9 mouse cellular contexts compared by ENCODE assay signal in genomic region chr19:59457951-59458742, GRCm38 (mm10). TPM values are rescaled to one million over a fixed set of nuclear protein-coding genes. Genes with fewer than 3 reads are reported as not detected.
A peak's percentile ranks its signal among the peaks of the same experiment; 100 is the strongest.
DNase-seq lines count a peak whose midpoint lies in the region; ATAC-seq and TF ChIP-seq lines count a peak whose summit lies in the region.
"Had no signal": no experiment of that assay in that cellular context is flagged by ENCODE, and none has a peak within 500 bp of the region (broad histone marks: within the 10 kb centered on the region; RNA-seq: fewer than 3 reads in every experiment).

Gene Emx2, plus strand, starts transcription at chr19:59458372.

- H3K4me1 ChIP-seq in E14TG2a.4 (replicated peaks; ENCODE audit: low read depth, low read length): peaks cover 31% of the 10 kb centered on the region
- H3K4me1 ChIP-seq in forebrain, embryonic 15.5 days: peaks cover 51% of the 10 kb centered on the region
- H3K4me1 ChIP-seq in hindbrain, embryonic 13.5 days (replicated peaks): peaks cover 19% of the 10 kb centered on the region
- peaks cover 37% of the 10 kb centered on the region for H3K4me1 ChIP-seq in midbrain, embryonic 12.5 days

- peak within 1 kb of the TSS; percentile 70 for H3K4me3 ChIP-seq in E14TG2a.4 (replicated peaks; ENCODE audit: low read length)
- H3K4me3 ChIP-seq in forebrain, embryonic 15.5 days: peak within 1 kb of the TSS; percentile 60
- peak within 1 kb of the TSS; percentile 28 for H3K4me3 ChIP-seq in hindbrain, embryonic 13.5 days
- H3K4me3 ChIP-seq in midbrain, embryonic 12.5 days: peak within 1 kb of the TSS; percentile 54
- H3K4me3 ChIP-seq: erythroblast, embryonic 14.5 days had no signal

- WGBS in forebrain, embryonic 15.5 days: under 1% methylated on average over 58 of the region's 58 CpGs
- WGBS in hindbrain, embryonic 13.5 days: under 1% methylated on average over 55 of the region's 58 CpGs
- WGBS in midbrain, embryonic 12.5 days: under 1% methylated on average over 56 of the region's 58 CpGs

- H3K9me3 ChIP-seq in E14TG2a.4 (ENCODE audit: low read length): no peaks in the 10 kb centered on the region
- H3K9me3 ChIP-seq in forebrain, embryonic 15.5 days: no peaks in the 10 kb centered on the region
- H3K9me3 ChIP-seq in hindbrain, embryonic 13.5 days: no peaks in the 10 kb centered on the region
- no peaks in the 10 kb centered on the region for H3K9me3 ChIP-seq in midbrain, embryonic 12.5 days

- TF ChIP-seq CTCF in E14TG2a.4 (conservative IDR thresholded peaks at IDR 0.05; ENCODE audit: low read length): no peak

- DNase-seq in R1 (ENCODE audit: low read depth, low spot score): peak; percentile 65
- DNase-seq in layer of hippocampus, postnatal 10 days (ENCODE audit: low spot score in 2 of 2): peak; percentile 91 to 94
- DNase-seq in telencephalon, adult 2 months (ENCODE audit: low read depth, low spot score): peak; percentile 36
- DNase-seq in T-cell, adult 2 months (ENCODE audit: low spot score): no peak

- no peaks in the 10 kb centered on the region for H3K36me3 ChIP-seq in E14TG2a.4 (ENCODE audit: insufficient read depth, low read length)
- H3K36me3 ChIP-seq in forebrain, embryonic 15.5 days: no peaks in the 10 kb centered on the region
- H3K36me3 ChIP-seq in hindbrain, embryonic 13.5 days: no peaks in the 10 kb centered on the region
- no peaks in the 10 kb centered on the region for H3K36me3 ChIP-seq in midbrain, embryonic 12.5 days

- ATAC-seq in forebrain, embryonic 15.5 days (replicated peaks): peak; percentile 81
- ATAC-seq in hindbrain, embryonic 13.5 days (ENCODE audit: low FRiP score): 0 out of 2 replicates have a peak, but pooled peaks have one; percentile 25
- ATAC-seq in midbrain, embryonic 12.5 days (ENCODE audit: low FRiP score, low read depth): peak; percentile 67

- peaks cover 99% of the 10 kb centered on the region for H3K27me3 ChIP-seq in E14TG2a.4 (ENCODE audit: insufficient read depth, low read length)
- peaks cover 32% of the 10 kb centered on the region for H3K27me3 ChIP-seq in forebrain, embryonic 15.5 days
- peaks cover 95% of the 10 kb centered on the region for H3K27me3 ChIP-seq in hindbrain, embryonic 13.5 days
- peaks cover 97% of the 10 kb centered on the region for H3K27me3 ChIP-seq in midbrain, embryonic 12.5 days

- H3K4me2 ChIP-seq in forebrain, embryonic 15.5 days (replicated peaks): peak within 1 kb of the TSS; percentile 68
- H3K4me2 ChIP-seq in hindbrain, embryonic 13.5 days: peak within 1 kb of the TSS; percentile 46
- peak within 1 kb of the TSS; percentile 59 for H3K4me2 ChIP-seq in midbrain, embryonic 12.5 days (replicated peaks)

- H3K27ac ChIP-seq in forebrain, embryonic 15.5 days (replicated peaks): peak within 1 kb of the TSS; percentile 88
- H3K27ac ChIP-seq in hindbrain, embryonic 13.5 days: no peak within 1 kb of the TSS
- peak within 1 kb of the TSS; percentile 89 for H3K27ac ChIP-seq in midbrain, embryonic 12.5 days (replicated peaks)

- H3K9ac ChIP-seq in forebrain, embryonic 15.5 days (replicated peaks): peak within 1 kb of the TSS; percentile 70
- H3K9ac ChIP-seq in hindbrain, embryonic 13.5 days: no peak within 1 kb of the TSS
- peak within 1 kb of the TSS; percentile 68 for H3K9ac ChIP-seq in midbrain, embryonic 12.5 days (replicated peaks)

RNA-seq across cellular contexts. Expression of gene Emx2, which starts in this region (rescaled TPM):
- 14.7 and 19.9 TPM in 2 replicates for polyA plus RNA-seq in forebrain, embryonic 15.5 days (2015; fragmentation: Nextera tagmentation; extraction: Ambion mirVana)
- polyA plus RNA-seq in hindbrain, embryonic 13.5 days (2015; fragmentation: Nextera tagmentation; extraction: Ambion mirVana): 0.74 and 1.1 TPM in 2 replicates
- total RNA-seq in layer of hippocampus, postnatal 10 days (2021): 10 to 100 TPM; 18.6 to 24.2 TPM
- polyA plus RNA-seq in midbrain, embryonic 12.5 days (2016; fragmentation: Nextera tagmentation; extraction: Ambion mirVana): 17.9 and 23.7 TPM in 2 replicates
- polyA plus RNA-seq: erythroblast, embryonic 14.5 days had no signal

Comparison
In these comparisons a context has a peak if more than half of its experiments do, and no peak if none do; other contexts are left out.
1. ATAC-seq: peak in every context shown above with its lines; median percentile 81 in forebrain, embryonic 15.5 days; 67 in midbrain, embryonic 12.5 days; 25 in hindbrain, embryonic 13.5 days.